Mouse (Mus musculus) G1E-ER4 (cell line): ENCODE data around the gene Lrrc14b. TPM values are rescaled to one million over a fixed set of nuclear protein-coding genes. Genes with fewer than 3 reads are reported as not detected.

Experiments
- GATA1 ChIP-seq: IDR thresholded peaks from one replicate; pipeline ENCODE4 v1.8.0; 2012; ENCODE audit warnings: low read length, inconsistent platforms
- polyA plus RNA-seq: library from polyadenylated mRNA; stranded (reverse); fragments of >175 nt; gene quantifications from 2 replicates; pipeline ENCODE4 v1.2.3, GENCODE M21; 2012

Lrrc14b gene
- polyA plus RNA-seq = not detected in 2 replicates

GRCm38 (mm10) chr13:74363859-74364235 is at the start of gene Lrrc14b:
Gene Lrrc14b, minus strand, starts transcription at chr13:74364005.
- TF ChIP-seq GATA1 = no peak

- TF ChIP-seq GATA1 = no peak
Measured at GRCm38 (mm10) chr13:74399298-74399839, 35.6 kb upstream of the Lrrc14b start, which contains the start of gene Ftl1-ps1. Gene Ftl1-ps1, plus strand, starts transcription at chr13:74399694.

GRCm38 (mm10) chr13:74391156-74391555 is 27.4 kb upstream of the Lrrc14b start:
- no peak for TF ChIP-seq GATA1

- no peak for TF ChIP-seq GATA1
Measured at GRCm38 (mm10) chr13:74390371-74390990, 26.7 kb upstream of the Lrrc14b start, which contains the start of gene Zfp72. Gene Zfp72, minus strand, starts transcription at chr13:74390836.

- no peak for TF ChIP-seq GATA1
Measured at GRCm38 (mm10) chr13:74389730-74390129, 25.9 kb upstream of the Lrrc14b start.

- no peak for TF ChIP-seq GATA1
Measured at GRCm38 (mm10) chr13:74382289-74382688, 18.5 kb upstream of the Lrrc14b start.

GRCm38 (mm10) chr13:74381533-74382276 is 17.9 kb upstream of the Lrrc14b start:
- no peak for TF ChIP-seq GATA1

GRCm38 (mm10) chr13:74363176-74363858 is 488 bp downstream of the Lrrc14b start:
- TF ChIP-seq GATA1 = no peak

GRCm38 (mm10) chr13:74362218-74362617 is 1.6 kb downstream of the Lrrc14b start:
- TF ChIP-seq GATA1 = no peak

GRCm38 (mm10) chr13:74356491-74356890 is 7.3 kb downstream of the Lrrc14b start:
- TF ChIP-seq GATA1 = no peak

- TF ChIP-seq GATA1 = no peak
Measured at GRCm38 (mm10) chr13:74350435-74350906, 13.3 kb downstream of the Lrrc14b start.

- TF ChIP-seq GATA1 = no peak
Measured at GRCm38 (mm10) chr13:74349566-74350434, 14.0 kb downstream of the Lrrc14b start, which contains the start of the genes Sdha and Ccdc127. Gene Sdha, minus strand, starts transcription at chr13:74350280. Gene Ccdc127, plus strand, starts transcription at chr13:74350309.

GRCm38 (mm10) chr13:74341036-74341435 is 22.8 kb downstream of the Lrrc14b start:
- no peak for TF ChIP-seq GATA1

- TF ChIP-seq GATA1 = no peak
Measured at GRCm38 (mm10) chr13:74329321-74329720, 34.5 kb downstream of the Lrrc14b start.

GRCm38 (mm10) chr13:74317170-74317849 is 46.5 kb downstream of the Lrrc14b start, which contains the start of gene Pdcd6:
Gene Pdcd6, minus strand, starts transcription at chr13:74317580.
- no peak for TF ChIP-seq GATA1
